Mouse (Mus musculus) cerebellum, postnatal 36 days (tissue): ENCODE results near the gene Vegfa.

Source experiments
- DNase-seq, 2 experiments: peaks; one replicate each; pipeline ENCODE4 v3.0.0; 2021 to 2022; ENCODE audit warnings: mixed read lengths in 2 of 2

Vegfa gene

GRCm38 (mm10) chr17:46025207-46025606 is 7.0 kb downstream of the Vegfa start:
- no peak for DNase-seq

GRCm38 (mm10) chr17:46024192-46024591 is 8.0 kb downstream of the Vegfa start:
- DNase-seq, result no peak

DNA sequence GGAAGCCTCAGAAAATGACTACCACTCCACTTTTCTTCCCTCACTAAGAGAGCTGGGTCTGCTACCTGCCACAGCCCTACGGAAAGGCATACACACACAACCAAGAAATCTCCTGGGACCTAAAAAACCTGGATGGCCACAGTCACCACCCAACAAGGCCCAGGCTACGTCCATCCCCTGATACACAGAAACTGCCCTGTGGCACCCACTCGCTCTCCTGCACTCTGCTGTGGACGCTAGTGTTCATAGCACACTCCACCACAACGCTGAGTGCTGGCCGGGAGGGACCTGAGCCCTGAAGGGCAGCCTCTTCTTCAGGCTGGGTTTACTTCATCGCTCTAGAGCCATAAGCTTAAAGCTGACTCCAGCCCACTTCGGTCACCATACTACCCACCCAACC is 8.6 kb downstream of the Vegfa start:
- DNase-seq, result no peak

DNA sequence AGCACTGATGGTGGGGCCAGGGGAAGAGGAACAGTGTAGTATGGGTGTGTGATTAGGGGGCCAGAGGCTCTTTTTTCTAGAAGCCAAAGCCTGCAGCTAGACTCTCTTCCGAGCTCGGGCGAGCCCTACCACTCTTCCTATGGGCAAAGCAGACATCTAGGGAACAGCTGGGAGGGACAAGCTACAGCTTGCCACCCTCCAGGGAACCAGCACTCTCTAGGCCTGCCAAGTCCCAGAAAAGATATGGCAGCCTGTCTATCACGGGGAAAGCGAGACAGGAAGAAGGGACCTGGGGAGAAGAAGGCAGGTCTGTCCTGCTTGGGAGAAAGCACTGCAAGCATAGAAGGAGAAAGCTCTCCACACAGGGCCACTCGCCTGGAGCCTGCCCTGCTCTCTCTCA is 9.2 kb downstream of the Vegfa start:
- peak; percentile 27 for DNase-seq

GRCm38 (mm10) chr17:46022427-46022826 is 9.7 kb downstream of the Vegfa start:
- DNase-seq, result no peak

DNA sequence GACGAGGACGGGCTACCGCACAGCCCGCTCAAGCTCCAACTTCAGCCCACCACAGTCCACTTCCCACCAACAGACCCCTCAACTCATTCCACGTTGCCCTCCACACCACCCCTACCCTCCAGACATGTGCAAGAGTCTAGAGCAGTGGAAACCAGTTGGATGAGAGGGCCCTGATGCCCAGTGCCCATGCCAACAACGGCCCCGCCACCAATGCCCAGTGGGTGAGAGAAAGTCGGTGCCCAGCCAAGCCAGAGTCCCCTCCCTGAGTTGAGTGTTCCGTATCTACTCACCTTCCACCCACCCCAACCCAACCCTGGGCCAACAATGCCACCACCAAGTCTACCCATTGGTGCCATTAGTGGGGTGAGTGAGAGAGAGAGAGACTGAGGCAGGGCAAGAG is 10.4 kb downstream of the Vegfa start:
- no peak for DNase-seq

DNA sequence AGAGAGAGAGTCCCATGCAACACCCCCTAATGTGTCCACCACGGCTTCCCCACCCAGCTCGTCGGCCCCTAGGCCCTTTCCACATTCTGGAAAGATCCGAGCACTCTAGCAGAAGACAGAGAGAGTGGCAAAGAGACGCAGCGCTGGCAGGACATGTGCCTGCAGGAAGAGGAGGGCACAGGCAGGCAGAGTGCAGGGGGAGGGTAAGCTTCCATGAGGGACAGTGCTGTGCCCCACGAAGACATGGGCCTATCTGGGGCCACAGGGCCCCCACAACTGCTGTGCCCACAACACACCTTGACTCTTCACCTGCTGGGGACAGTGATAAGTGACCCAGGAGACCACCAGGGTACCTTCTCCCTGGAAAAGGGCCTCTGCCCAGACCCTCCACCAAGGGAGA is 11.0 kb downstream of the Vegfa start:
- no peak for DNase-seq

DNA sequence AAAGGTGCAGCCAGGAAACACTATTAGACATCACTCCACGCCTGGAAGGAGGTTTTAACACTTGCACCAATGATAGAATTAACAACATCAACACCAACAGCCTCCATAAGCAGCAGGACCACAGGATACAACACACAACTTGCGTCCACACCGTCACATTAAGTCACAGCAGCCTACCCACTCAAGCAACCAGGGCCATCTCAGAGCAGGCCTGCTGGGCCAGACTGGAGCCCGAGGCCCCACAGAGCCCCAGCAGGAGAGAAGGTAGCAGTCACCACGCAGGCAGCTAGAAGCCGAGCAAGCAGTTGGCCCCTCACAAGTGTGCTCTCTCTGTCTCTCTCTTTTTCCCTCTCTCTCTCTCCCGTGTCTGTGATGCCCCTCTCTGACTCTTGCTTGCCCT is 11.6 kb downstream of the Vegfa start:
- DNase-seq, result no peak

DNA sequence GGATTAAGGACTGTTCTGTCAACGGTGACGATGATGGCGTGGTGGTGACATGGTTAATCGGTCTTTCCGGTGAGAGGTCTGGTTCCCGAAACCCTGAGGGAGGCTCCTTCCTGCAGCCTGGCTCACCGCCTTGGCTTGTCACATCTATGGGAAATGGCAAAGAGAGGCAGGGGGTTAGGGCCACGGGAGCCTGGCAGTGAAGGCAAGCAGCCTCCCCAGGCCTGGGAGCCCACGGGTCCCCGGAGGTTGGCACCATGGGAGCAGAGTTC is 13.5 kb downstream of the Vegfa start:
- DNase-seq, result no peak

GRCm38 (mm10) chr17:46017946-46018735 is 14.0 kb downstream of the Vegfa start:
- peak in 1 of 2 experiments; percentile 16 for DNase-seq

- no peak for DNase-seq
Measured at GRCm38 (mm10) chr17:46016617-46017016, 15.6 kb downstream of the Vegfa start.

- no peak for DNase-seq
Measured at GRCm38 (mm10) chr17:46015967-46016366, 16.2 kb downstream of the Vegfa start.

DNA sequence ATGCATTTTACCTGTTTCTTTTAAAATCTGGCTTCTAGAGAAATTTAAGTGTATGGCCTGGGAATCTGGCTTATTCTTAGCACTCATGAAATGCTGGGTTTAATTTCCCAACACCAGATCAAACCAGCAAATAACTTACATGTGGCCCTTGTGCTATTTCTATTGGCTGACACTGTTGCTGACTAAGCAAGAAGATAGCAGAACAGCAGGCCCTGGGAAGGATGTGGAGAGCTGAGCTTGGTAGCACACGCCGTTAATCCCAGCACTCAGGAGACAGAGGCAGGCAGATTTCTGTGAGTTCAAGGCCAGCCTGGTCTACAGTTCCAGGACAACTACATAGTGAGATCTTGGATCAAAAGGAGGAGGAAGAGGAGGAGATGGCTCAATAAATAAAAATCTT is 17.2 kb downstream of the Vegfa start:
- no peak for DNase-seq

- DNase-seq, result no peak
Measured at GRCm38 (mm10) chr17:46013549-46013948, 18.6 kb downstream of the Vegfa start.

DNA sequence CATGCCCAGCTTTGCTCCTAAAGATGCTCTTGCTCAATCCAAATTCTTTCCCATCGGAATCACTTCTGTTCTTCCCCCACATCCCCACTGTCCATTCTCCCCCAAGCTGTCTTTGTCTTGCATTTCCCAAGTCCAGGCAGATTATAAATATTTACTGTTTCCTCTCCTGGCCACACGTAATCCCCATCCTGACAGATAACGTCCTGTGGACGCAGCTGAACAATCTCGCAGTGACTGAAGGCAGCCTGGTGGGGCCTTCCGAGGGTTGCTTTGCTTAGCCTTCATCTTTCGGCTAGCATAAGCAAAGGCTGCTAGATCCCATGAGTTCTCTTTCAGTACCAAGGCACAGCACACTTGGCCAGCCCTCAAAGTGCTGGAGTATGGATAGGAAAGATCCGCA is 20.0 kb downstream of the Vegfa start:
- DNase-seq, result no peak

DNA sequence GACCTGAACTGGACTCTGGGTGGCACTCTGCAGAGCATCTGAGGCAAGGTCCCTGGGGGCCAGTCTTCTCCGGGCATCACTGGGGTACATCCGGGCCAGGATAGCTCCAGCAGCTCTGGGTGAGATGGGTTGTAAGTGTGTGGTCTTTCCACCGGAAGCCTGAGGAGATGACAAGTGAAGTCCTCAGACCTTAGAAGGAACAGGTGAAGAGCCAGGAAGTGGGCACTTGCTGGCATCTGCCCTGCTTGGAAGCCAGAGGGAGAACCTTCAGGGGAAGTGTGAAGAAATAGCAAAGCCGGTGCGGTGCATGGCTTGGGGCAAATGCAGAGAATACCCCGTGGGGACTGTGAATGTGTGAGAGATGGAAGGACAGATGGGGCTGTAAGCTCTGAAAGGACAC is 21.7 kb downstream of the Vegfa start:
- DNase-seq, result no peak

DNA sequence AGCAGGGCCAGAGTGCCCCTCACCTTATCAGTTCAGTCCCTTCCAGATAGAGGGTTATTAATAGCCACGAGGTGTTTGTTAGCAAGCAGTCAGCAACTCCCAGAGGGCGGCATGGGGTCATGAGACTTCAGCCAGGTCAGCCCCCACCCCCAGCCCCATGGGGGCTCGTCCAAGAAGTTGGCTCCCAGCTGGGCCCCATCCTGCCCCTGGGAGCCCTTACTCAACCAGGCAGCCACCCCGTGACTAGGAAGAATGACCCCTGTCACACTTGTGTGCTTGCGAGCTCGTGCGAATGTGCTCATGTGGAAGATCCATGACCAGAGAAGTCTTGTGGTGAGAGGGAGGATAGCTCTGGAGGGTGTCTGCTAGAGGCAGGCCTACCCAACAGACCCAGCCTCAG is 23.0 kb downstream of the Vegfa start:
- no peak for DNase-seq

DNA sequence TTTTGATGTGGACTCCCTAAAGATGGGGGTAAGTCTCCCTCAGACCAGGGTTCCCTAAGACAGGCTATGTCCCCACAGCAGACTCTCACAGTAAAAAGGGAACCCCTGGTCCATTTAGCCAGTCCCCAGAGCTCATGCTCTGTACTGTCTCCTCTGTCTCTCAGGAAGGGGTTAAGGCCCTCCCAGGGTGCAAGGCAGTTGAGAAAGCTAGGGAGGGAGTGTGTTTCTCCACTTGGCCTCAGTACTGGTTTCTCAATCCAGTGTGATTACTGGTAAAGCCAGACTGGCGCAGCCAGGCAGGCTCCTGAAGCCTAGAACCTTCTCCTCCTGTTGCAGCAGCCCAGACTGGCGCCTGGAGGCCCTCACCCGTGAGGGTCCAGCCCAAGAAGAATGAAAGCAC is 26.7 kb downstream of the Vegfa start:
- no peak for DNase-seq

GRCm38 (mm10) chr17:46004482-46004881 is 27.7 kb downstream of the Vegfa start:
- DNase-seq, result no peak

- DNase-seq, result no peak
Measured at GRCm38 (mm10) chr17:46003717-46004481, 28.3 kb downstream of the Vegfa start.

GRCm38 (mm10) chr17:45999366-45999940 is 32.7 kb downstream of the Vegfa start:
- DNase-seq, result no peak

GRCm38 (mm10) chr17:45998363-45998762 is 33.8 kb downstream of the Vegfa start:
- no peak for DNase-seq

GRCm38 (mm10) chr17:45996921-45997444 is 35.2 kb downstream of the Vegfa start:
- DNase-seq, result no peak

- DNase-seq, result no peak
Measured at GRCm38 (mm10) chr17:45994281-45994817, 37.8 kb downstream of the Vegfa start.
